Mouse (Mus musculus) heart, adult 2 months (tissue): Measurements from ENCODE around the gene Olfr1324. TPM values are rescaled to one million over a fixed set of nuclear protein-coding genes. Genes with fewer than 3 reads are reported as not detected.
"Not testable (repeated sequence)": the region's sequence is repeated elsewhere in the genome, so short reads cannot be mapped to it uniquely, and the experiment has no call there.

Experiments
- DNase-seq, 2 experiments: peaks; one replicate each; pipeline ENCODE4 v3.0.0; 2021
- H3K27ac ChIP-seq: fragments of 200-600 bp; 2 replicates; pipeline ENCODE4 v1.8.1; 2022
- H3K27me3 ChIP-seq: fragments of 200-500 bp; 2 replicates; pipeline ENCODE4 v1.6.1; 2012; ENCODE audit warnings: mild to moderate bottlenecking, low read length, inconsistent platforms, mixed read lengths; ENCODE audit not compliant: control insufficient read depth, insufficient read depth
- H3K36me3 ChIP-seq: fragments of 200-500 bp; 2 replicates; pipeline ENCODE4 v1.6.1; 2012; ENCODE audit warnings: low read length, inconsistent platforms; ENCODE audit not compliant: control insufficient read depth, insufficient read depth
- H3K4me1 ChIP-seq: fragments of 200-500 bp; 2 replicates; pipeline ENCODE4 v1.6.1; 2011; ENCODE audit warnings: low read length; ENCODE audit not compliant: control insufficient read depth, insufficient read depth
- H3K4me3 ChIP-seq: fragments of 200-600 bp; 2 replicates; pipeline ENCODE4 v1.8.1; 2022
- H3K79me2 ChIP-seq: fragments of 200-500 bp; replicated peaks from 2 replicates; pipeline ENCODE4 v1.6.1; 2012; ENCODE audit warnings: mild to moderate bottlenecking, inconsistent platforms, low read length, moderate library complexity, mixed read lengths; ENCODE audit not compliant: control insufficient read depth, insufficient read depth
- H3K9ac ChIP-seq: fragments of 200-500 bp; 2 replicates; pipeline ENCODE4 v1.6.1; 2012; ENCODE audit warnings: low read depth, mild to moderate bottlenecking, control low read depth, inconsistent platforms, low read length, mixed read lengths
- CTCF ChIP-seq: fragments of 200-600 bp; IDR thresholded peaks from 2 replicates; pipeline ENCODE4 v1.8.1; 2022; ENCODE audit warnings: antibody characterized with exemption, mild to moderate bottlenecking, moderate library complexity
- EP300 ChIP-seq: fragments of 200-500 bp; IDR thresholded peaks from 2 replicates; pipeline ENCODE4 v1.6.1; 2011; ENCODE audit warnings: low read depth, low read length, control low read depth; ENCODE audit not compliant: insufficient read depth
- POLR2A ChIP-seq: fragments of 200-500 bp; IDR thresholded peaks from 2 replicates; pipeline ENCODE4 v1.6.1; 2011; ENCODE audit warnings: mild to moderate bottlenecking, low read depth, low read length, control low read depth; ENCODE audit not compliant: insufficient read depth
- WGBS: fragments of 180-500 bp; shearing (Covaris S2); methylation state at CpG from one replicate; pipeline ENCODE4 v1.1.7; 2018; 5-methylcytosine and 5-hydroxymethylcytosine counted together
- intact Hi-C: fragments of 180-260 bp; cut with DNase I; formaldehyde crosslinking; loops from one replicate; pipeline ENCODE4 v1.15.1; 2025
- long read RNA-seq: library from polyadenylated mRNA; stranded (forward); transcript quantifications from one replicate; pipeline ENCODE4 v2.0.0, GENCODE M21; 2021
- polyA plus RNA-seq: library from polyadenylated mRNA; depleted of rRNA; stranded (reverse); fragments of >200 nt; gene quantifications from 2 replicates; pipeline ENCODE4 v1.2.3, GENCODE M21; 2012; rRNA removed
- total RNA-seq, 2 experiments: library from RNA; stranded (reverse); gene quantifications; 2 replicates each; pipeline ENCODE4 v1.2.3; 2021

Gene Olfr1324
- total RNA-seq: not detected
- not detected in 2 replicates for polyA plus RNA-seq
- long read RNA-seq: 0 reads

- TF ChIP-seq EP300 (no peak), CTCF (no peak), POLR2A (no peak)
- intact Hi-C loops: no loop called here
These were observed at the start of gene Olfr1324 for GRCm38 (mm10) chrX:50428398-50428797. Gene Olfr1324, minus strand, starts transcription at chrX:50428498.

GRCm38 (mm10) chrX:50470341-50470740 is 42.0 kb upstream of the Olfr1324 start:
- DNase-seq, H3K9ac ChIP-seq, H3K27ac ChIP-seq, H3K4me1 ChIP-seq, H3K36me3 ChIP-seq, H3K27me3 ChIP-seq, H3K79me2 ChIP-seq, H3K4me3 ChIP-seq, intact Hi-C loops: not testable (repeated sequence)
- 60% methylated on average over 6 of the region's 6 CpGs for WGBS

More at GRCm38 (mm10) chrX:50428398-50428797, at the start of gene Olfr1324:
- Histone ChIP-seq H3K9ac (no peak within 1 kb of the TSS), H3K36me3 (no peaks in the 10 kb centered on the region), H3K79me2 (no peaks in the 10 kb centered on the region), H3K27me3 (no peaks in the 10 kb centered on the region), H3K27ac (no peak within 1 kb of the TSS), H3K4me1 (no peaks in the 10 kb centered on the region), H3K4me3 (no peak within 1 kb of the TSS)
- DNase-seq: no peak
- 74% methylated on average over 1 of the region's 1 CpGs for WGBS

- no peaks in the 10 kb centered on the region for H3K36me3 ChIP-seq
- intact Hi-C loops: no loop called here
- H3K9ac ChIP-seq: no peak overlapping the region
- TF ChIP-seq EP300 (no peak), CTCF (no peak), POLR2A (no peak)
- DNase-seq: no peak
- 7% methylated on average over 1 of the region's 1 CpGs for WGBS
- H3K4me1 ChIP-seq: no peaks in the 10 kb centered on the region
- no peaks in the 10 kb centered on the region for H3K27me3 ChIP-seq
- H3K4me3 ChIP-seq: no peak overlapping the region
- H3K27ac ChIP-seq: no peak overlapping the region
- no peaks in the 10 kb centered on the region for H3K79me2 ChIP-seq
These were observed 27.8 kb upstream of the Olfr1324 start for GRCm38 (mm10) chrX:50456136-50456535.

DNA sequence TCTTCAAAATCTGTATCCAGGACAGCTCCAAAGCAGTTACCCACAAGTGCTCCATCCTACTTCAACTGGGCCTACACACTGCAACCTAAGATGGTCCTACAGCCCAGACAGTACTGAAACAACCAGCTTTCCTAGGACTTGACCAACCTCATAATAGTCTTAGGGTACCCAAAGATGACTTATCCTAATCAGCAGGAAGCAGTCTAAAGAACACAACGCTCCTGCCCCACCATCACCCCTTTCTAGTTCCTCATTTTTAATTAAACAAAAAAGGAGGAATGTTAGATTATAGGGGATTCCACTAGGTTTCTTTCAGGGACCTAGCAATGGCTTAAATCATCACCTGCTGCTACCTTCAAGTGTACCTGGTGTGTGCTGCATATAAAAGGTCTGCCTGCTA is 15.1 kb upstream of the Olfr1324 start:
- intact Hi-C loops: no loop called here
- no peak overlapping the region for H3K4me3 ChIP-seq
- WGBS: 86% methylated on average over 1 of the region's 1 CpGs
- no peaks in the 10 kb centered on the region for H3K4me1 ChIP-seq
- H3K9ac ChIP-seq: no peak overlapping the region
- DNase-seq: no peak
- H3K27me3 ChIP-seq: no peaks in the 10 kb centered on the region
- H3K27ac ChIP-seq: no peak overlapping the region
- TF ChIP-seq CTCF (no peak), POLR2A (no peak), EP300 (no peak)
- H3K36me3 ChIP-seq: no peaks in the 10 kb centered on the region
- H3K79me2 ChIP-seq: no peaks in the 10 kb centered on the region

DNA sequence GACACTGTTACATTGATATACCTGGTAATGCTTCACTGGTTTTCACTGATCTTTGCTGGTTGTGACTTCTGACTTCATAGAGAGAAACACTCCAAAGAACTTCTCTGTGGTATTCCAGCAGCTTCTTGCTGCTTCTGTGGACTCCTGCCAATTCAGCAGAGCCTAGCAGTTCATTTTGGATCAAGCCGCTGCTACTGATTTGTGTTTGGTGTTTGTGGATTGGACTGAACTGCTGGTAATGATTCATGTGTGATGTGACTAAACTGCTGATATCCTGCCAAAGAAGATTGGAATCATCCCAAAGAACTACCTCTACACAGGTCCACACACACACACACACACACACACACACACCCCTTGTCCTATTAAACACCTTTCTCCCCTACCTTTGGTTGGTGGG is 14.4 kb upstream of the Olfr1324 start:
- H3K27me3 ChIP-seq: no peaks in the 10 kb centered on the region
- H3K79me2 ChIP-seq: no peaks in the 10 kb centered on the region
- intact Hi-C loops: no loop called here
- 79% methylated on average over 1 of the region's 1 CpGs for WGBS
- H3K36me3 ChIP-seq: no peaks in the 10 kb centered on the region
- no peak overlapping the region for H3K27ac ChIP-seq
- H3K9ac ChIP-seq: no peak overlapping the region
- no peaks in the 10 kb centered on the region for H3K4me1 ChIP-seq
- no peak overlapping the region for H3K4me3 ChIP-seq
- DNase-seq: no peak
- TF ChIP-seq CTCF (no peak), POLR2A (no peak), EP300 (no peak)

DNA sequence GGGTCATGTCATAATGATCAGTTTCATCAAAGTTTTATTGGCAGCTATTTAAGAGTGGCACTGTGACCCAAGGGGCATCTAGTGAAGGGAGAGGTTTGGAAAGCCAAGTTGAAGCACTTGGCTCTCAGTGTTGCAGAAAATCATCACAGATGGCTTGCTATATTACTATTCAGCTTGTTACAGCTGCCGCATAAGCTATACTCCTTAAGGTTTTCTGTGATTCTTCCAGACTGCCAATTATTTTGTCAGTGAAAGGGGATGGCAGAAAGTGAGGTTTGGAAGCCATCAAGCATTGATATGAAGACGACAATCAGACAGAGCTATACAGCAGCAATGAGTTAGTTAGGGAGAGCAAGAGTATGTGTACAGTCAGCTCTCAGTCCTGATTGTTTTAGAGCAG is 4.2 kb upstream of the Olfr1324 start:
- WGBS: 62% methylated on average over 2 of the region's 2 CpGs
- H3K79me2 ChIP-seq: no peaks in the 10 kb centered on the region
- intact Hi-C loops: no loop called here
- H3K27me3 ChIP-seq: no peaks in the 10 kb centered on the region
- no peak for TF ChIP-seq CTCF
- TF ChIP-seq POLR2A: no peak
- no peak for TF ChIP-seq EP300
- no peaks in the 10 kb centered on the region for H3K36me3 ChIP-seq
- H3K9ac ChIP-seq: no peak overlapping the region
- H3K4me1 ChIP-seq: no peaks in the 10 kb centered on the region
- H3K4me3 ChIP-seq: no peak overlapping the region
- no peak overlapping the region for H3K27ac ChIP-seq
- DNase-seq: no peak
